Mouse (Mus musculus): ENCODE measurements around the gene Bspry.
A peak's percentile ranks its signal among the peaks of the same experiment; 100 is the strongest.

Gene Bspry

DNA sequence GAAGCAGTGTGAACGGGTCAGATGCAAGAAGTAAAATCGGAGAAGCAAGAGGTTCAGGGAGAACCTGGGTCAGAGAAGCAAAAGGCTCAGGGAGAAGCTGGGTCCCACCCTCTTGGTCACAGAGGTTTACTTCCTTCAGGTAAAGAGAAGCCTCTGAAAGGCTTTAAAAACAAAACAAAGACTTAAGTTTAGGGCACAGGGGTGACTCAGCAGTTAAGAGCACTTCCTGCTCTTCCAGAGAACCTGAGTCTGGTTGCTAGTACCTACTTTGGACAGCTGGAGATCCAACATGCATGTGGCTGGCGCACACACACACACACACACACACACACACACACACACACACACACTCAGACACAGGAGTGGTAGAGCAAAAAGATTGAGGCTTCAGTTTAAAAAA is 5.1 kb downstream of the Bspry start:
- DNase-seq: no peak

GRCm38 (mm10) chr4:62485450-62486161 is 5.8 kb downstream of the Bspry start:
- DNase-seq: no peak

- DNase-seq: no peak
Observed at GRCm38 (mm10) chr4:62486162-62486696, 6.4 kb downstream of the Bspry start.

- no peak for DNase-seq
Observed at GRCm38 (mm10) chr4:62487172-62487571, 7.3 kb downstream of the Bspry start.

DNA sequence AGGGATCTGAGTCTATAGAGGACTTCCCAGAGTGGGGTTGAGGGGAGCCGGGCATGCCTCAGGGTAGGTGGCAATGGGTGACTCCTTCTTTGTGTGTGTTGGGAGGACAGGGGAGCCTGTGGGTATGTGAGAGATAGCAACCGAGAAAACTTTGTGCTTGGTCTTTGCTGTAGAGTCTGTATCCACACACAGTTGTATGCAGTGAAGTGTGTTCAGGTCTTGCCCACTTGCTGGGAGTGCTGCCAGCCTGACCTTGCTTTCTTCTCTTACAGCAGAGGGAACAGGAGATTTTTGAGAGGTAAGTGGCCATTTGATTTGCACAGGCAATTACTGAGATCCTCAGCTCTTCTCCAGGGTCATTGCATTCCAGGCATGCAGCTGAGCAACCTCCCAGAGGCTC is 8.1 kb downstream of the Bspry start:
- DNase-seq: no peak

DNA sequence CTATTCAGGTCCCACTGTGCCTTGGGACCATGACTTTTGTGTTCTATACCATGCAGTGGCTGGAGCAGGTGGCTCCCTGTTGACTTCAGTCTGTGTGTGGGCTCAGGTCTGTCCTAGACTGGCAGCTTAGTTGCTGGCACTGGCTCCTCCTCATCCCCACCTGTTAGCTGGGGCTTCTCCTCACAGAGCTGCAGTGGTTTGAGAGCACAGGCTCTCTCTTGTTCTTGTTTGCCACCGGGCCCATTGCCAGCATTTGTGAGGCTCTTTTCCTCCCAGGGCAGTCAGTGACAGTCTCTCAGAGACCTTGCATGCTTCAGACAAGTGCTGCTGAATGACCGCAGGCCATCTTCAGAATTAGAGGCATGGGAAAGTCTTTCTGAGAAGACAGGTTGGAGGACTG is 12.8 kb downstream of the Bspry start:
- DNase-seq: no peak

- DNase-seq: no peak
Observed at GRCm38 (mm10) chr4:62494230-62494629, 14.4 kb downstream of the Bspry start.

DNA sequence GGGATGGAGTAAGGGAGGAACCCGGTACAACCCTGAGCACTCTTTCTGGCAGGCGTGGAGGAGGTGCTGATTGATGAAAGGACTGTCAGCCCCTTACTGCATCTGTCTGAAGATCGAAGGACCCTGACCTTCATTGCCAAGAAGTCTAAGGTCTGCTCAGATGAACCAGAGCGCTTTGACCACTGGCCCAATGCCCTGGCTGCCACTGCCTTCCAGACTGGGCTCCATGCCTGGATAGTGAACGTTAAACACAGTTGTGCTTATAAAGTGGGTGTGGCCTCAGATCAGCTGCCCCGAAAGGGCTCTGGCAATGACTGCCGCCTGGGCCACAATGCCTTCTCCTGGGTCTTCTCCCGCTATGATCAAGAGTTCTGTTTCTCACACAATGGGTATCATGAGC is 16.1 kb downstream of the Bspry start:
- DNase-seq: no peak

DNA sequence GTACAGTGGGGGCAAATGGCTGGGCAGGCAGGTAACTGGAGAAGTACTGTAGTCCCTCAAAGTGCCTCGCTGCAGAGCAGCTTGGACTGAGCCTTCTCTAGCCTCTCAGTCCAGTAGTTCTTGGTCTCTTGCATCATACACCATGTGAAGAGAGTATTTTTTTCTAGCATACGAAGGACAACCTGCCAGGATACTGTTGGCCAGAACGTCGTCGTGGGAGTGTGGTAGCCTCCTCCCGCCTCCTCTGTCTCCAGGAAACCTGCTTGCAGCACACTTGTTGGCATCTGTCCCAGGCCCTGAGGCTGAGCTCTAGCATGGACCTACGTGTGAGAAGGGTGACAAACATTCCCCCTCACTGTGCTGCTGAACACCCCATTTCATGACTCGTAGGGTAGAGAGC is 17.0 kb downstream of the Bspry start:
- peak; percentile 38 to 44 for DNase-seq

DNA sequence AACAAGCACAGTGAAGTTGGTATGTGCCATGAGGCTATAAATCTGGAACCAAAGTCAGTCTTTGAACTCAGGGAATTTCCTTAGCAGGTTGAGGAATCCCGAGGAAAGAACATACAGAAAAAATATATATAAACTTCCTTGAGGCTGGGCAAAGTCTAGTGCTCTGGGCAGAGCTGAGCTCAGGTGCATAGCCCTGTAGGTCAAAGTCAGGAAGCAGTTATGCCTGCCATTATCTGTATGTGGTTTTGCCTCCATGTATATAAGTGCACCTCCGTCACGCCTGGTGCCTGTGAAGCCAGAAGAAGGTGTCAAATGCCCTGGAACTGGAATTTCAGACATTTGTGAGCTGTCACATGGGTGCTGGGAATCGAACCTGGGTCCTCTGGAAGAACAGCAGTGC is 20.9 kb downstream of the Bspry start:
- no peak for DNase-seq

DNA sequence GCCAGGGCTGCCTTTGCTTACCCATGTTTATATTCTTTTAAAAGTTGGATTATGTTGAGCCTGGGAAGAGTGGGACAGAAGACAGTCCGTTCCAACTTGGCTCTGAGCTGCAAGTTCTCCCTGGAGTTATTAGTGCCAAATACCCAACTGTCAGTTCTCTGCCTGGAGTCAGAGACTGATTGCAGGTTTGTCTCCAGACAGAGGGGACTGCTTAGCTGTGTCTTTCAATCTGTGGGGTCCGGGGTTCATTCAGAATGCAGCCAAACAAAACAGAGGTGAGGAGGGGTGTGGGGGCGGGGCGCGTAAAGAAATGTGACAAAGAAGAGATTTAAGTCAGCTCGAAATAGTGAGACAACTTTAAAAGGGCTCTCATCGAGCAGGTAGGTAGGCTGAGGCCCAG is 21.7 kb downstream of the Bspry start:
- DNase-seq: peak in 1 of 2 experiments; percentile 35

DNA sequence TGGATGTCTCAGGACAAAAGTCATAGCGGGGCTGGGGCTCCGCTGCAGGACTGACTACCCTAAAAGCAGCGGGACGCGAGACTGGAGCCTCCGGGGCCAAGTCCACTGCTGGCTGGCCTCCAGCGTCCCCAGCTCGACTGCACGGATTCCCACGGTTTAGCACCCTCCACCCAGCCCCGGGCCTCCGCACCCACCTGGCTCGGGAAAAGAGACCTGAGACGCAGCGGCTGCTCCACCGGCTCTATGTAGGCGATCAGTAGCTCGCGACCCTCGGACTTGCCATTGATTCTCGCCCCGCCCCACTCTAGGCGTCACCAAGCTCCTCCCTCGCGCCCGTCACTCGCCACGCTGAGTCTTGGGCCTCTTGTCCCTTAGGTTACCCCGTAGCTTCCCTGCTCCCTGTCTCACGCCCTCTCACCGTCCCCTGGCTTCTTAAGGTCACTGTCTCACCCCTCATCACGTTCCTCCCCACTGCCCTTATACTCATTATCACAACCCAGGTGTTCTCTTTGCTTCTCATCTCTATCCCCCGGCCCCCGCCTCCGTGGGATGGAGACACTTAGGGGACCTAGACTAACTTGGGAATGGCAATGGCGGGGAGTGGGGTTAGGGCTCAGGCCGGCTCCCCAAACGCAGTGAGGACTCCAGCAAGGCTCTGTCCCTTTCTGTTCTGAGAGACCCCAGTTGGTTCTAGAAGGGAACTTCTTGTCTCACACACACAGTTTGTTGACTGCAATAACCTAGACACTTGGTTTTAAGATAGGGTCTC is 22.3 kb downstream of the Bspry start:
- DNase-seq: peak; percentile 93 to 94

GRCm38 (mm10) chr4:62502969-62503368 is 23.1 kb downstream of the Bspry start:
- DNase-seq: no peak

GRCm38 (mm10) chr4:62503374-62503970 is 23.6 kb downstream of the Bspry start, which contains the start of gene Hdhd3:
Gene Hdhd3 (minus strand): TSS chr4:62503467.
- DNase-seq: no peak

GRCm38 (mm10) chr4:62505991-62506390 is 26.1 kb downstream of the Bspry start:
- DNase-seq: no peak

DNA sequence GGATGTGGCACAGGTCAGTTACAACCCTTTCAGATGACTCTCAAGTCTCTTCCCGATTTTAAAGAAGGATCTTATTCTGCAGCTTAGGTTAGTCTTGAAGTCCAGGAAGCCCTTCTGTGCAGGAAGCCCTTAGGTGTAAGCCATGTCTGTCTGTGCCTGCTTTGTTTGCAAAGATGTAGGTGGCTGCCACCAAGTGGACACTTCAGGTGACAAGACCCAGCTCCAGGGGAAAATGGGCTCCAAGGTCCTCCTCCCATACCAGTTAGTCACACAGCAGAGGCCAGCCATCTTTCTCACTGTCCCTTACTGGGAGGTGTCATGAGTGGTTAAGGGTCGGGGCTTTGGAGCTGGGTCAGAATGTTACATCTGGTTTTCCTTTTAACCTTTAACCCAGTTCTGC is 26.9 kb downstream of the Bspry start:
- peak; percentile 50 to 73 for DNase-seq

GRCm38 (mm10) chr4:62508839-62509238 is 29.0 kb downstream of the Bspry start:
- no peak for DNase-seq

GRCm38 (mm10) chr4:62509946-62510345 is 30.1 kb downstream of the Bspry start:
- DNase-seq: no peak

- DNase-seq: no peak
Observed at GRCm38 (mm10) chr4:62513998-62514506, 34.2 kb downstream of the Bspry start.

GRCm38 (mm10) chr4:62514995-62515394 is 35.1 kb downstream of the Bspry start:
- DNase-seq: peak in 1 of 2 experiments; percentile 44

- DNase-seq: peak; percentile 48 to 58
Observed at GRCm38 (mm10) chr4:62515490-62515889, 35.6 kb downstream of the Bspry start.

GRCm38 (mm10) chr4:62516079-62516478 is 36.2 kb downstream of the Bspry start:
- DNase-seq: peak; percentile 70 to 80

GRCm38 (mm10) chr4:62516579-62516978 is 36.7 kb downstream of the Bspry start:
- DNase-seq: no peak
